Mouse (Mus musculus): ENCODE results near the gene Il17rc.

- TF ChIP-seq CTCF (IDR thresholded peaks at IDR 0.05) (no peak), EP300 (IDR thresholded peaks at IDR 0.05) (no peak)
Observed at GRCm38 (mm10) chr6:113455007-113455406, 16.2 kb upstream of the Il17rc start.

All from lung, postnatal 0 days (tissue).